Mouse (Mus musculus): ENCODE results near the gene 1700088E04Rik. TPM values are rescaled to one million over a fixed set of nuclear protein-coding genes. Genes with fewer than 3 reads are reported as not detected.

Gene 1700088E04Rik
- polyA plus RNA-seq, 1 experiment from 2014 or later, result 6.0 TPM

DNA sequence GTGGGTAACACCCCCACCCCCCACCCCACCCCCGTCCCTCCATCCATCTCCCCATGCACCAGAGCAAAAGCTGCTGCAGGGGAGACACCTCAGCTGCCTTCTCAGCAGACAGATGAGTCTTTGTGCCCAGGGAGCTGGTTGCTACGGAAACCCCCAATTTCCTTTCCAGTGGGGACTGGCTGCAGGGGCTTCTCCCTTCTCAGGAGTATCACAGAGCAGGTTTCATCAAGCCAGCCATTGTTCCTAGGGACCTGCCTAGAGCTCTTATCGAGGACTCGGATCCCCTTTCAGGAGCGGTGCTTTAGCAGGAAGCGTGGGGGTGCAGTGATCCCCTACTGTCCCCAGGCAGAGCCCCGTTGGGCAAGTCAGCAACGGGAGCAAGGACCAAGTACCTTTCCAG is 10.8 kb upstream of the 1700088E04Rik start:
- no peak overlapping the region for H3K4me2 ChIP-seq
- 71% methylated on average over 8 of the region's 8 CpGs for WGBS
- no peak for ATAC-seq (ENCODE audit: extremely low read depth, insufficient number of reproducible peaks, low FRiP score, low TSS enrichment)

DNA sequence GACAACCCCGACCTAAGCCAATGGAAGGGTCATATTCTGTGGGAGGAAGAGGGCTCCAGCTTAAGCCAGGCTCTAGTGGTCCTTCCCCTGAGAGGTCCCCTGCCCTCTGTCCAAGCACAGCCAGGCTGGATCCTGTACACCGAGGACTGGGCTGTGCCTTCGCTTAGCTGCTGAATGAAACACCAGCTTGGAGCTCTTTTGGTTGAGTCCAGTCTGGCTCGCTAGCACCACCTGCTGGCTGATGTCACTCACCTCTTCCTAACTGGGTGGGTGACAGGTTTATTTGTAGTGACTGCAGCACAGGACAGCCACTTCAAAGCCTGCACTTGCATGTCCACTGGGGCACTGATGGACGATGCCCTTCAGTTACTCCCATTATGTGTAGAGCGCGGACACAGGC is 7.5 kb upstream of the 1700088E04Rik start:
- Histone ChIP-seq H3K27me3 (replicated peaks) (no peaks in the 10 kb centered on the region), H3K27ac (replicated peaks) (no peak overlapping the region), H3K4me2 (no peak overlapping the region), H3K4me1 (peaks cover 8% of the 10 kb centered on the region; the same call in 1 of the 2 replicates), H3K4me3 (no peak overlapping the region), H3K36me3 (peaks cover 88% of the 10 kb centered on the region), H3K9ac (no peak overlapping the region), H3K9me3 (no peaks in the 10 kb centered on the region)
- WGBS, result 46% methylated on average over 7 of the region's 7 CpGs
- ATAC-seq (ENCODE audit: extremely low read depth, insufficient number of reproducible peaks, low FRiP score, low TSS enrichment), result no peak

More for the DNA sequence above, 10.8 kb upstream of the 1700088E04Rik start:
- Histone ChIP-seq H3K9ac (no peak overlapping the region), H3K36me3 (peaks cover 58% of the 10 kb centered on the region), H3K9me3 (no peaks in the 10 kb centered on the region), H3K27me3 (replicated peaks) (peaks cover 5% of the 10 kb centered on the region; the same call in 1 of the 2 replicates), H3K4me3 (no peak overlapping the region), H3K27ac (replicated peaks) (no peak overlapping the region), H3K4me1 (peaks cover 15% of the 10 kb centered on the region)

DNA sequence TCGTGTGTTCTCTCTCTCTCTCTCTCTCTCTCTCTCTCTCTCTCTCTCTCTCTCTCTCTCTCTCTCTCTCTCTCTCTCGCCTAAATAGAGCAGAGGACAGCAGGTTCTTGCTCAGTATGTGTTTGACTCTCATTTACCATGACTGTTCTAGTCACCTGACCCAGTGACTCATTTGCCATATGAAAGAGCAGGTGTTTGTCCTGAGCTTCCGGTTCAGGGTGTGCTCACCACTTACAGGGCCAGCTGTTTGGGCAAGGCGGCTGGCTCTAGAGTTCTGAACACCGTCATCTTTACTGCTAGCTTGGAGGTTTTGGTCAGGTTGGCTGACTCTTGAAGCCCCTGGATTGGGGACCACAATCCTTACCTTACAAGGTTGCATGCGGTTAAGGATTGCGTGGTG is 4.5 kb upstream of the 1700088E04Rik start:
- WGBS, result 92% methylated on average over 7 of the region's 7 CpGs
- H3K27ac ChIP-seq (replicated peaks), result no peak overlapping the region
- peaks cover 26% of the 10 kb centered on the region for H3K4me1 ChIP-seq
- H3K4me2 ChIP-seq, result no peak overlapping the region
- H3K9ac ChIP-seq, result no peak overlapping the region
- ATAC-seq (ENCODE audit: extremely low read depth, insufficient number of reproducible peaks, low FRiP score, low TSS enrichment), result no peak
- H3K9me3 ChIP-seq, result no peaks in the 10 kb centered on the region
- H3K27me3 ChIP-seq (replicated peaks), result no peaks in the 10 kb centered on the region
- H3K36me3 ChIP-seq, result peaks cover 62% of the 10 kb centered on the region
- no peak overlapping the region for H3K4me3 ChIP-seq

DNA sequence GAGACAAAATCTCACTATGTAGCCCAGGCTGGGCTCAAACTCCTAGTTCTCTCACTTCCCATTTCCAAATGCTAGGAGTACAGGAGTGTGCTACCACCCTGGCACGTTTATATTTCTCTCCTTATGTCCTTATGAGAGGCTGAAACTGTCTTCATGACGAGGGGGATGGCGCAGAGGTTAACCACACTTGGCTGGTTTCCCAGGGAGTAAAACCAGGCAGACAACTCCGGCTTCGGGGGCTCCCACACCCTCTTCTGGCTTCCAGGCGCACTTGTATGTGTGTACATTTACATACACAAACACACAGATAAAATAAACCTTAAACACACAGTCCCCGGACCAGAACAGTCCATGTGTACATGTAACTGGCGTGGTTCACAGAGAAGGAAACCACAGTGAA is 3.0 kb upstream of the 1700088E04Rik start:
- no peak for ATAC-seq (ENCODE audit: extremely low read depth, insufficient number of reproducible peaks, low FRiP score, low TSS enrichment)
- H3K36me3 ChIP-seq, result peaks cover 51% of the 10 kb centered on the region
- no peaks in the 10 kb centered on the region for H3K9me3 ChIP-seq
- peaks cover 30% of the 10 kb centered on the region for H3K4me1 ChIP-seq
- no peak overlapping the region for H3K27ac ChIP-seq (replicated peaks)
- no peak overlapping the region for H3K4me3 ChIP-seq
- H3K27me3 ChIP-seq (replicated peaks), result no peaks in the 10 kb centered on the region
- no peak overlapping the region for H3K4me2 ChIP-seq
- WGBS, result 76% methylated on average over 8 of the region's 8 CpGs
- peak overlapping the region; percentile 12; the same call in 1 of the 2 replicates for H3K9ac ChIP-seq

DNA sequence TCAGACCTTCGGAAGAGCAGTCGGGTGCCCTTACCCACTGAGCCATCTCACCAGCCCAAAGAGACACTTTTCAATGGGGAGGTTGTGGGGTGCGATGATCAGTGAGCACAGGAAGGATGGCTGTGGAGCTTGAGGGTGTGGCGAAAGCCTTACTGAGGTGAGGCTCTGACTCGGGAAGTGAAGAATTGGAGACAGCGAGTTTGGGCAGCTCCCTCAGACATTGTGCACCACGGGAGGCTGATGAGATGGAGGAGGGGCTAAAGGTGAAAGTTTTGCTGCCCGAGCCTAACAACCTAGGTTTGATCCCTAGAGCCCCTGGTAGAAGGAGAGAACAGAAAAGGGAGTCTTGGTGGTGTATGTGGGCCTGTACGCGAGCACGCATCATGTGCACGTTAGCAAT is 2.3 kb upstream of the 1700088E04Rik start:
- Histone ChIP-seq H3K9ac (peak overlapping the region; percentile 12; the same call in 1 of the 2 replicates), H3K27me3 (replicated peaks) (no peaks in the 10 kb centered on the region), H3K4me1 (peaks cover 28% of the 10 kb centered on the region), H3K9me3 (no peaks in the 10 kb centered on the region), H3K27ac (replicated peaks) (no peak overlapping the region), H3K4me3 (no peak overlapping the region), H3K36me3 (peaks cover 44% of the 10 kb centered on the region), H3K4me2 (no peak overlapping the region)
- 84% methylated on average over 12 of the region's 12 CpGs for WGBS
- no peak for ATAC-seq (ENCODE audit: extremely low read depth, insufficient number of reproducible peaks, low FRiP score, low TSS enrichment)

DNA sequence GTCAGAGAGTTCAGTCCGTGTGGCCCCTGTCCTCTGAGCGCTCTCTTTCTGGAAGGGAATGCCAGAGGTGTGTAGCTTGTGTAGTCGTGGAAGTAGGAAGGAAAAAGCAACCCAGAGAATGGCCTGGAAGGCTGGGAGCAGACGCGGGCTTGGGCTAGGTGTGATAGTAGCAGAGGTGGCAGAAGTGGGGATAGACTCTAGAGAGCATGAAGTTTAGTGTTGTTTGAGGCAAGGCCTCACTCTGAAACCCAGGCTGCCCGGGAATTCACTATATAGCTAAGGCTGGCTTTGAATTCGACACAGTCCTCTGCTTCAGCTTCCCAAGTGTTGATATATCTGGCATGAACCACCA is 489 bp upstream of the 1700088E04Rik start:
- Histone ChIP-seq H3K36me3 (peaks cover 26% of the 10 kb centered on the region), H3K27ac (replicated peaks) (peak overlapping the region; percentile 51; the same call in 1 of the 2 replicates), H3K4me2 (peak overlapping the region; percentile 94), H3K9me3 (no peaks in the 10 kb centered on the region), H3K9ac (peak overlapping the region; percentile 91), H3K4me1 (peaks cover 28% of the 10 kb centered on the region), H3K4me3 (peak overlapping the region; percentile 83), H3K27me3 (replicated peaks) (no peaks in the 10 kb centered on the region)
- ATAC-seq (ENCODE audit: extremely low read depth, insufficient number of reproducible peaks, low FRiP score, low TSS enrichment), result no peak
- WGBS, result under 1% methylated on average over 7 of the region's 7 CpGs

DNA sequence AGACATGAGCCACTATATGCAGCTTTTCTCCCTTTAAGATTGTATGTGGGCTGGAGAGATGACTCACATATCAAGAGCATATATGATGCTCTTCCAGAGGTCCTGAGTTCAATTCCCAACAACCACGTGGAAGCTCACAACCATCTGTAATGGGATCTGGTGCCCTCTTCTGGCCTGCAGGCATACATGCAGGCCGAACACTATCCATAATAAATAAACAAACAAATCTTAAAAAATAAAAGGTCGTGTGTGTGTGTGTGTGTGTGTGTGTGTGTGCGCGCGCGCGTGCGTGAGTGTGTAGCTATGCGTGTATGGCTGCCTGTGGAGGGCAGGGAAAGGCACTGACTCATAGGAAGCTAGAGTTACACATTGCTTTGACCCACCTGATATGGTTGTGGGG is 1.4 kb downstream of the 1700088E04Rik start:
- no peak for ATAC-seq (ENCODE audit: extremely low read depth, insufficient number of reproducible peaks, low FRiP score, low TSS enrichment)
- Histone ChIP-seq H3K36me3 (peaks cover 12% of the 10 kb centered on the region), H3K9me3 (no peaks in the 10 kb centered on the region), H3K9ac (no peak overlapping the region), H3K4me2 (no peak overlapping the region), H3K4me3 (no peak overlapping the region), H3K27me3 (replicated peaks) (no peaks in the 10 kb centered on the region), H3K4me1 (peaks cover 28% of the 10 kb centered on the region), H3K27ac (replicated peaks) (no peak overlapping the region)
- 56% methylated on average over 10 of the region's 10 CpGs for WGBS

DNA sequence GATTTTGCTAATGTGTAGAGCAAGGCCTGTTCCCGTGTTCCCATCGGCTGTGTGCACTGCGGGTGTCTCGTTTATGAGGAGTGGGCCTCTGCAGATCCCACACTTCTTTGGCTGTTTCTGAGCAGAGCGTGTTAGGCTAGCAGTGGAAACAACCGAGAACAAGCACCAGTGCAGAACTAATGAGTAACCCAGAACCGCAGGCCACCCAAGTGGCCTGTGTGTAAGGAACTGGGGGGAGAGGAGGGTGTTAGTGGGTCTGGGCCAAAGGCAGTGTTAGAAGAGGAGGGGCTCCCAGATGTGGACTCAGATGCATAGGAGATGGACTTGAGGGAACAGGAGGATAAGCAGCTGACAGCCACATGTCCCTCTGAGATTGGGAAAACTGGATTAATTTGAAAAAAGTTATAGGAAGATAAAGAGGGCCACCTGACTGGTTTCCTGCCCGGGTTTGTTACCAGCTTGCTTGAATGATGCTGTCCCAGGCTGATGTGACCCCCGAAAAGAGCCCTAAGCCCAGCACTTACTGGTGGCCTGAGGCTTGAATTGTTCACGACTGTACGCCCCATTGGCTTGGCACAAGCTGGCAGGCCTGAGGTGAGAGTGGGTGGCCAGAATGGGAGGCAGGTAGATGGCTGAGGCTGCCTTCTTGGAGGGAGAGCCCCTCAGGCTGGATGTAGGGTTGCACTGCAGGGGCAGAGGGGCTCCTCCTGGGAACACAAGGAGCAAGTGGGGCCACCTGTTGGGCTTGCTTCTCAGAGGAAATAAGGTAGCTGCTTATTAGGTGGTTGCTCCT is 5.1 kb downstream of the 1700088E04Rik start:
- Histone ChIP-seq H3K9ac (no peak overlapping the region), H3K9me3 (no peaks in the 10 kb centered on the region), H3K36me3 (peaks cover 41% of the 10 kb centered on the region), H3K4me3 (no peak overlapping the region), H3K4me1 (peaks cover 11% of the 10 kb centered on the region), H3K27ac (replicated peaks) (no peak overlapping the region), H3K4me2 (no peak overlapping the region), H3K27me3 (replicated peaks) (no peaks in the 10 kb centered on the region)
- 65% methylated on average over 11 of the region's 11 CpGs for WGBS
- ATAC-seq (ENCODE audit: extremely low read depth, insufficient number of reproducible peaks, low FRiP score, low TSS enrichment), result no peak

DNA sequence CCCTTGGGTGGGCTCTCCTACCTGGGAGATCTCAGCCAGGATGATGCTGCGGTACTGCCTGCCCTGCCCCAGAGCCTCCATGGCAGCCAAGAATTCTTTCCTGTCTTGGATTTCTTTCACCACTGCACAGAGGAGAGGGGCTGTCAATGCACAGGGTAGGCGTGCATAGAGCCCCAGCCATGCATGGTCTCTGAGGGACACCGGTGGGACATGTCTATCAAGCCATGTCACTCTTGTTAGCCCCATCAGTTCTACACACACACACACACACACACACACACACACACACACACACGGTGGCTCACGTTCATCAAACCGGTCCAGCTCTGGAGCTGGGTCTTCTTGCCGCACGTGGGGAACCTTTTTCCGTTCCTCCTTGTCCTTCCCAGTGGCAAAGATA is 5.7 kb downstream of the 1700088E04Rik start:
- Histone ChIP-seq H3K27me3 (replicated peaks) (no peaks in the 10 kb centered on the region), H3K4me2 (no peak overlapping the region), H3K4me3 (no peak overlapping the region), H3K36me3 (peaks cover 48% of the 10 kb centered on the region), H3K9me3 (no peaks in the 10 kb centered on the region), H3K4me1 (peaks cover 13% of the 10 kb centered on the region), H3K9ac (no peak overlapping the region), H3K27ac (replicated peaks) (no peak overlapping the region)
- no peak for ATAC-seq (ENCODE audit: extremely low read depth, insufficient number of reproducible peaks, low FRiP score, low TSS enrichment)
- 71% methylated on average over 9 of the region's 9 CpGs for WGBS

DNA sequence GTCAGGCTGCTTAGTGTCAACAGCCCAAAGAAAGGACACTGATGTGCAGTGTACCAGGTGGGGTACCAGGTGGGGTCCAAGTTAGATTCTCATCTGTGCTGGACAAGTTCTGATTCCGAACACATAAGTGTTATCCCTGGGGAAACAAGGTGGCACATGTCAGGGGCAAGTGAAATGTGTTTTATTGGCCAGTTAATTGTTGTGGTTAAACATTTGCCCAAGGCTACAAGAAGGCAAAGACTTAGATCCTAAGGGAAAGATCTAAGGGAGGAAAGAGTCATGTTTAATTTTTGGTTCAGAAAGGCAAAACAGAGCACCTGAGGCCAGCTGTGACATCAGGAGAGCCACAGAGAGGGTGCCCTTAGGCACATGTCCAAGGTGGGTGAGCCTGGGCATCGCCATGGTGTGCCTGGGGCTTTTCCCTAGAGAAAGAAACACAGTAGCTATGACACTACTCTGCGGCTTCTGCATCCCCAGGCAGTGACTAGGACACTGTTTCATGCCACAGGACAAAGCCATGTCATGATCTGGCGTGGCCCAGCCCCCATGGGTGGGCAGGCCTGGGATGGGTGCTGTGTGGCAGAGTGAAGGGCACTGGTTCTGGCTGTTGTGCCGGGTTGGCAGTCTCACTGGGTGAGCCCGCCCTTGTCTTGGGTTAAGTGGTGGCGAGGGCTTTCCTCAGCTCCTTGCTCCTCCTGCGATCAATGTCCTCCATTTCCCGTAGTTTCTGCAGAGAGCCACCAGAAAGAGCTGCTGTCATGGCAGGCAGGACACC is 6.4 kb downstream of the 1700088E04Rik start:
- H3K9me3 ChIP-seq, result no peaks in the 10 kb centered on the region
- H3K4me1 ChIP-seq, result peaks cover 12% of the 10 kb centered on the region
- no peaks in the 10 kb centered on the region for H3K27me3 ChIP-seq (replicated peaks)
- H3K27ac ChIP-seq (replicated peaks), result no peak overlapping the region
- H3K36me3 ChIP-seq, result peaks cover 54% of the 10 kb centered on the region
- no peak overlapping the region for H3K4me3 ChIP-seq
- WGBS, result 83% methylated on average over 9 of the region's 9 CpGs
- H3K9ac ChIP-seq, result no peak overlapping the region
- no peak for ATAC-seq (ENCODE audit: extremely low read depth, insufficient number of reproducible peaks, low FRiP score, low TSS enrichment)
- H3K4me2 ChIP-seq, result no peak overlapping the region

DNA sequence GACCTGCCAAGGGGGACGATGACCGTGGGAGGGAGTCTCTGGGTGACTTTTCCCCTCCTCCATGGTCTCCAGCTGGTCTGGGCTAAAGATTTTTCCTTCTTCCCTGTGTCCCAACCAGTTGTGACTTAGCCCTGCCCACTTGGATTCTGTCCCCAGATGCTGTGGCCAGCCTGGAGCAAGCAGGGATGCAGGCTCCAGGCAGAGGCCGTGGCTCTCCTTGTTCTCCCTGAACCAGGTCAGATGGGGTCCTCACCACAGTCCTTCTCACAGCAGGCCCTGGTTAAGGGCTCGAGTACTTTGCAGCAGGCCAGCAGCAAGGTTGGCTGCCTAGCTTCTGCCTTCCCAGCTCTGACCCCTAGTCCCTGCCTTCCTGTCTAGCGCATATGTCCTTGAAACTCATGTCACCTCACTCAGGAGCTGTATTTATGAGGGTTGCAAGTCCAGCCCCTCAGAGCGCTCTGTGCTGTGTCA is 7.8 kb downstream of the 1700088E04Rik start:
- H3K4me2 ChIP-seq, result no peak overlapping the region
- no peak overlapping the region for H3K27ac ChIP-seq (replicated peaks)
- H3K27me3 ChIP-seq (replicated peaks), result no peaks in the 10 kb centered on the region
- H3K36me3 ChIP-seq, result peaks cover 67% of the 10 kb centered on the region
- no peak overlapping the region for H3K9ac ChIP-seq
- peaks cover 12% of the 10 kb centered on the region for H3K4me1 ChIP-seq
- no peak overlapping the region for H3K4me3 ChIP-seq
- ATAC-seq (ENCODE audit: extremely low read depth, insufficient number of reproducible peaks, low FRiP score, low TSS enrichment), result no peak
- H3K9me3 ChIP-seq, result no peaks in the 10 kb centered on the region
- WGBS, result 75% methylated on average over 6 of the region's 6 CpGs

All from heart, embryonic 13.5 days (tissue).